In the genomic region with DNA sequence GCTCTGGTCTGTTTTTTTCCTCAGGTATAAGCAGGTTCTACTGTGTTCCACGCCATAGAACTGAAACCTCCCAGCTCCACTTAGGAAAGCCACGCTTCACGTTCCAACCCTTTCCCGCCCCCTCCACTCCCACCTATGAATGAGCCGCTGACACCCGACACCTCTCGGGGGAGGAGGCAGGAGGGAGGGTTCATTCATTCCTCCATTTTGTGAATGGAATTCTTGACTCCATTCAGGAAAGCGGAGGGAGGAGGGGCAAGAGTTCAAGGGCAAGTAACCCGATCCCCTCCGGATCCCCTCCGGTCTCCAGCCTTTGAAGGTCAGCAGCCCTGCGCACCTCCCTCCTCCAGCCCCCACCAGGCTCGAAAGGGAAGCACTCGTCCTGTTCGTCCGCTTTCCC, we compare ENCODE assay signal across 8 mouse cellular contexts. TPM values are rescaled to one million over a fixed set of nuclear protein-coding genes. Genes with fewer than 3 reads are reported as not detected.
DNase-seq lines count a peak whose midpoint lies in the region; ATAC-seq and TF ChIP-seq lines count a peak whose summit lies in the region.

No protein-coding gene starts in this region.

- TF ChIP-seq CTCF in lung, postnatal 0 days (IDR thresholded peaks at IDR 0.05): no peak

- peaks cover 37% of the 10 kb centered on the region for H3K36me3 ChIP-seq in heart, embryonic 10.5 days
- H3K36me3 ChIP-seq in kidney, embryonic 14.5 days (ENCODE audit: control insufficient read depth, insufficient read depth, low read length): peaks cover 26% of the 10 kb centered on the region
- peaks cover 3% of the 10 kb centered on the region; the same call in 1 of the 2 replicates for H3K36me3 ChIP-seq in lung, postnatal 0 days (ENCODE audit: insufficient read depth, low read length)
- peaks cover 8% of the 10 kb centered on the region; the same call in 1 of the 2 replicates for H3K36me3 ChIP-seq in stomach, embryonic 15.5 days

- H3K9ac ChIP-seq in kidney, embryonic 14.5 days (ENCODE audit: low read depth, low read length): no peak overlapping the region; the same call in 1 of the 2 replicates
- H3K9ac ChIP-seq in lung, postnatal 0 days (replicated peaks; ENCODE audit: low read depth): no peak overlapping the region
- no peak overlapping the region for H3K9ac ChIP-seq in stomach, embryonic 15.5 days

- H3K4me2 ChIP-seq in kidney, embryonic 14.5 days (replicated peaks; ENCODE audit: low read depth, low read length): peak overlapping the region; percentile 35
- peak overlapping the region; percentile 49 for H3K4me2 ChIP-seq in lung, postnatal 0 days (replicated peaks; ENCODE audit: low read depth, low read length)
- H3K4me2 ChIP-seq in stomach, embryonic 15.5 days: peak overlapping the region; percentile 70

- intact Hi-C loops in left cerebral cortex, postnatal 25 days (cut with DNase I): no loop called here

- TF ChIP-seq EP300 in lung, postnatal 0 days (IDR thresholded peaks at IDR 0.05): no peak

- under 1% methylated on average over 15 of the region's 16 CpGs for WGBS in heart, embryonic 10.5 days
- WGBS in kidney, embryonic 14.5 days: 0% methylated on average over 16 of the region's 16 CpGs
- 2% methylated on average over 16 of the region's 16 CpGs for WGBS in lung, postnatal 0 days
- WGBS in stomach, embryonic 15.5 days: 1% methylated on average over 16 of the region's 16 CpGs

- DNase-seq in Muller cell, postnatal 12 days (ENCODE audit: inconsistent ontology term): peak; percentile 95
- DNase-seq in embryo, embryonic 10 days (ENCODE audit: low spot score): peak; percentile 94
- DNase-seq in heart, embryonic 10.5 days (ENCODE audit: low spot score): peak; percentile 96
- peak; percentile 89 for DNase-seq in lung, postnatal 0 days (ENCODE audit: low spot score)
- no peak for DNase-seq in left cerebral cortex, postnatal 25 days (ENCODE audit: low spot score in 2 of 2)
- no peak for DNase-seq in right cerebral cortex, postnatal 36 days (ENCODE audit: low spot score in 2 of 2)

- ATAC-seq in kidney, embryonic 14.5 days (ENCODE audit: low FRiP score, low TSS enrichment): peak; percentile 88
- peak; percentile 91 for ATAC-seq in lung, postnatal 0 days
- peak; percentile 75 for ATAC-seq in stomach, embryonic 15.5 days (ENCODE audit: insufficient read depth, low FRiP score, low read depth)

- peaks cover 58% of the 10 kb centered on the region for H3K27me3 ChIP-seq in heart, embryonic 10.5 days (ENCODE audit: insufficient read depth, poor library complexity, severe bottlenecking)
- H3K27me3 ChIP-seq in kidney, embryonic 14.5 days (ENCODE audit: control insufficient read depth, insufficient read depth, low read length): peaks cover 3% of the 10 kb centered on the region; the same call in 1 of the 2 replicates
- no peaks in the 10 kb centered on the region for H3K27me3 ChIP-seq in lung, postnatal 0 days (replicated peaks; ENCODE audit: insufficient read depth, low read length)
- peaks cover 22% of the 10 kb centered on the region for H3K27me3 ChIP-seq in stomach, embryonic 15.5 days (replicated peaks)

- H3K4me3 ChIP-seq in heart, embryonic 10.5 days: peak overlapping the region; percentile 48
- H3K4me3 ChIP-seq in kidney, embryonic 14.5 days (ENCODE audit: low read length): peak overlapping the region; percentile 24
- H3K4me3 ChIP-seq in lung, postnatal 0 days (ENCODE audit: low read depth, low read length): peak overlapping the region; percentile 20; the same call in 1 of the 2 replicates
- peak overlapping the region; percentile 38 for H3K4me3 ChIP-seq in stomach, embryonic 15.5 days (replicated peaks)

- H3K9me3 ChIP-seq in heart, embryonic 10.5 days: no peaks in the 10 kb centered on the region
- no peaks in the 10 kb centered on the region for H3K9me3 ChIP-seq in kidney, embryonic 14.5 days (ENCODE audit: control insufficient read depth, low read length)
- no peaks in the 10 kb centered on the region for H3K9me3 ChIP-seq in lung, postnatal 0 days (ENCODE audit: low read length)
- no peaks in the 10 kb centered on the region for H3K9me3 ChIP-seq in stomach, embryonic 15.5 days

- H3K27ac ChIP-seq in heart, embryonic 10.5 days: peak overlapping the region; percentile 72
- peak overlapping the region; percentile 73; the same call in 1 of the 2 replicates for H3K27ac ChIP-seq in kidney, embryonic 14.5 days (ENCODE audit: low read depth, low read length)
- H3K27ac ChIP-seq in lung, postnatal 0 days (ENCODE audit: low read length): no peak overlapping the region
- H3K27ac ChIP-seq in stomach, embryonic 15.5 days: no peak overlapping the region

- peaks cover 34% of the 10 kb centered on the region for H3K4me1 ChIP-seq in heart, embryonic 10.5 days
- H3K4me1 ChIP-seq in kidney, embryonic 14.5 days (ENCODE audit: control insufficient read depth, insufficient read depth, low read length): peaks cover 14% of the 10 kb centered on the region
- 0 out of 2 replicates have a peak, but pooled peaks cover 4% of the 10 kb centered on the region for H3K4me1 ChIP-seq in lung, postnatal 0 days (ENCODE audit: insufficient read depth, low read depth, low read length)
- H3K4me1 ChIP-seq in stomach, embryonic 15.5 days: 0 out of 2 replicates have a peak, but pooled peaks cover 9% of the 10 kb centered on the region

RNA-seq across cellular contexts. Expression of gene Etv4, which starts 12.7 kb away (rescaled TPM):
- polyA plus RNA-seq in heart, embryonic 10.5 days (2016; fragmentation: Nextera tagmentation; extraction: Ambion mirVana): 9.4 and 10.8 TPM in 2 replicates
- 47.9 and 52.9 TPM in 2 replicates for polyA plus RNA-seq in kidney, embryonic 14.5 days (2014; fragmentation: Nextera tagmentation; extraction: Ambion mirVana)
- polyA plus RNA-seq in lung, postnatal 0 days (2015; fragmentation: Nextera tagmentation; extraction: Ambion mirVana): 1.2 TPM in 2 replicates
- 6.8 and 9.0 TPM in 2 replicates for polyA plus RNA-seq in stomach, embryonic 15.5 days (2015; fragmentation: Nextera tagmentation; extraction: Ambion mirVana)
- total RNA-seq in left cerebral cortex, postnatal 25 days (2021): 10 to 100 TPM; 18.1 to 20.3 TPM

RNA-seq across cellular contexts. Expression of gene Dhx8, which starts 39.7 kb away (rescaled TPM):
- polyA plus RNA-seq in heart, embryonic 10.5 days (2016; fragmentation: Nextera tagmentation; extraction: Ambion mirVana): 28.7 and 33.0 TPM in 2 replicates
- 26.0 and 38.1 TPM in 2 replicates for polyA plus RNA-seq in kidney, embryonic 14.5 days (2014; fragmentation: Nextera tagmentation; extraction: Ambion mirVana)
- polyA plus RNA-seq in lung, postnatal 0 days (2015; fragmentation: Nextera tagmentation; extraction: Ambion mirVana): 16.4 and 20.3 TPM in 2 replicates
- 27.4 and 28.1 TPM in 2 replicates for polyA plus RNA-seq in stomach, embryonic 15.5 days (2015; fragmentation: Nextera tagmentation; extraction: Ambion mirVana)
- total RNA-seq in left cerebral cortex, postnatal 25 days (2021): 10 to 100 TPM; 38.2 to 39.3 TPM

Comparison
In these comparisons a context has a peak if more than half of its experiments do, and no peak if none do; other contexts are left out.
1. DNase-seq: peak in Muller cell, postnatal 12 days (single experiment), embryo, embryonic 10 days (single experiment), heart, embryonic 10.5 days (single experiment) and lung, postnatal 0 days (single experiment); none in left cerebral cortex, postnatal 25 days (0 of 2) and right cerebral cortex, postnatal 36 days (0 of 2).
2. H3K27ac ChIP-seq: peak in heart, embryonic 10.5 days (single experiment) and kidney, embryonic 14.5 days (single experiment); none in lung, postnatal 0 days (single experiment) and stomach, embryonic 15.5 days (single experiment).
3. Peak in every context shown above with its lines, with median percentiles within 50 percentile points of each other: H3K4me3 ChIP-seq, ATAC-seq and H3K4me2 ChIP-seq.